Mouse (Mus musculus) kidney, adult 2 months (tissue): Measurements from ENCODE around the gene Olig2.

Experiments
- CTCF ChIP-seq: fragments of 200-500 bp; conservative IDR thresholded peaks from 2 replicates; pipeline ENCODE4 v1.5.1; 2011; ENCODE audit warnings: low read depth, mild to moderate bottlenecking, control low read depth, low read length, moderate library complexity, mixed read lengths; ENCODE audit not compliant: insufficient read depth, insufficient read length
- POLR2A ChIP-seq: fragments of 200-500 bp; IDR thresholded peaks from one replicate; pipeline ENCODE4 v1.6.1; 2011; ENCODE audit warnings: low read depth, low read length, control low read depth

- TF ChIP-seq POLR2A (no peak), CTCF (no peak)
Observed at GRCm38 (mm10) chr16:91225233-91226037, at the start of gene Olig2.
